Mouse (Mus musculus) forelimb bud, embryonic 11.5 days (tissue): ENCODE results near the gene Mtmr11.

Experiments used
- DNase-seq: peaks from one replicate; pipeline ENCODE4 v3.0.0-alpha.2; 2012; ENCODE audit warnings: low read depth, low spot score

Mtmr11 gene

DNA sequence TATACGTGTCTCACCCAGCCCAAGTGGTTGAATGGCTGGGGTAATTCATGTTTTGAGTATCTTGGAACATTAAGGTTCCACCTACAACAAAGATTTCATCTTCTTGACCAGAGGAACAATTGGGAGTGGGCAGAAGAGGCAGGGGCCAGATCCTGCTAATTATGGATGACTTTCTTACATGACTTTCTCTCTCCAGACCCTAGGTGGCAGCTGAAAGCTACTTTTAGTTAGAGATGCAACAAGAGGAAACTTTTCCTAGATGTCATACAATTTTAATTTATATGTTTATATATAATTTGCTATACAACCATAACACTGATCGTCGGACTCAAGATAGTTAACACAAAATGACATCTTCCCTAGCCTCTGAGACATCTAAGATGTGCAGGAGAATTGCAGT, 46.0 kb downstream of the Mtmr11 start:
- no peak for DNase-seq

DNA sequence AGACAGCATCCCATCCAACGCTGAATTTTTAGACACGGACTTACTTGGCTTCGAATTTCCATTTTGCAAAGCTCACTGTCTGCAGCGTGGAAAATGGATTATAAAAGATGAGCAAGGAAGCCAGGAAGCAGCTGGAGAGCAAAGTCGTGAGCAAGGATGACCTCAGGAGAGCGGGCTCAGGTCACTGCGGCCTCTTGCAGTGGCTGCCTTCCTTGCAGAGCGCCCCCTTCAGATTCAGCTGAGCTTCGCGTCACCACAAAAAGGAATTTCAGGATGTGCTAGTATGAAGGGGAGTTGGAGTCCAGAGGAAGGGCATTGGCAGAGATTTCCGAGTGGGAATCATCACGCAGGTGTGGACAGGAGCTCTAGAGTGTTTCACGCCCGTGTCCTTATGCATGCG, 47.4 kb downstream of the Mtmr11 start:
- DNase-seq, result no peak

DNA sequence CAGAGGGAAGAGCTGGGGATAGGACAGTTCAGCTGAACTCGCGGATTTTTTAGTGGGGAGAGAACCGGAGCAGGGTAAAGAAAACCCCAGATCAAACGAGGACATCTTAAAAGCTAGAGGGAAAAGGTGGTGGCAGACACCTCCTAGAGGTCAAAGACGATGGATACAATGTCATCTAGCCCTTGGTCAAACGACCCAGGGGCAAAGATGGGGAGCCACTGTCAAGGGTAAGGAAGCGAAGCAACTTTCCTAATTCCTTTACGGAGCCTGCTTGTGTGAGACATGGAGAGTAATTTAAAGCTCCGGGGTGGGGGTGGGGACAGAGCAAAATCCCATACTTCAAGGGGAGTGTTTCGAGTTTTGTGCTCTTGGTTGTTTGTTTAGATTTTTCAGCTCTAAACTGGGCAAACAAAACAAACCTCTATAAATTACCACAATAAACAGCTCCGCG, 57.4 kb downstream of the Mtmr11 start:
- peak; percentile 32 for DNase-seq

DNA sequence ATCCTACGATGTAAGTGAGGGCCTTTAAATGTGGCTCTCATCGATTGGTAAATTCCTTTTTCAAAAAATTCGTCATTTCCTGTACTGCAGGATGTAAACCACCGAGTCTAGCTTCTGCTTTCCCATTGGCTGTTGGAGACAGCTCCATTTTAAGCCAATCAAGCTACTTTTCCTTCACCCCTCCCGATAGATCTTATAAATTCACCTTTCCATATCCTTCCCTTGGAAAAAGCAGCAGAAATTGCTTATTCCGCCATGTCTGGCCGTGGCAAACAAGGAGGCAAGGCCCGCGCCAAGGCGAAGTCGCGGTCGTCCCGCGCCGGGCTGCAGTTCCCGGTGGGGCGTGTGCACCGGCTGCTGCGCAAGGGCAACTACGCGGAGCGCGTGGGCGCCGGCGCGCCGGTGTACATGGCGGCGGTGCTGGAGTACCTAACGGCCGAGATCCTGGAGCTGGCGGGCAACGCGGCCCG, 57.9 kb downstream of the Mtmr11 start, which contains the start of the genes Bola1 and Hist2h2ab:
Gene Bola1 (minus strand): TSS at position 49 of the 470 bp plus-strand sequence.
Gene Hist2h2ab (plus strand): TSS at position 205 of the 470 bp plus-strand sequence.
- DNase-seq, result peak; percentile 91

DNA sequence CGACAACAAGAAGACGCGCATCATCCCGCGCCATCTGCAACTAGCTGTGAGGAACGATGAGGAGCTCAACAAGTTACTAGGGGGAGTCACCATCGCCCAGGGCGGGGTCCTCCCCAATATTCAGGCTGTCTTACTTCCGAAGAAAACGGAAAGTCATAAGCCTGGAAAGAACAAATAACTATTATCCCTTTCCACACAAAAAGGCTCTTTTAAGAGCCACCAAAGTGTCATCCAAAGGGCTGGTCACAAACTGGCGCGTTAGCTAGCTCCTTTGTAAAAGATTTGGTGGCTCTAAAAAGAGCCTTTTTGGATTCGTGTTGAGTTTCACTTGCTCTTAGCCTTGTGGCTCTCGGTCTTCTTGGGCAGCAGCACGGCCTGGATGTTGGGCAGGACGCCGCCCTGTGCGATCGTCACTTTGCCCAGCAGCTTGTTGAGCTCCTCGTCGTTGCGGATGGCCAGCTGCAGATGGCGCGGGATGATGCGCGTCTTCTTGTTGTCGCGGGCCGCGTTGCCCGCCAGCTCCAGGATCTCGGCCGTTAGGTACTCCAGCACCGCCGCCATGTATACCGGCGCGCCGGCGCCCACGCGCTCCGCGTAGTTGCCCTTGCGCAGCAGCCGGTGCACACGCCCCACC, 58.4 kb downstream of the Mtmr11 start:
- DNase-seq, result peak; percentile 73

DNA sequence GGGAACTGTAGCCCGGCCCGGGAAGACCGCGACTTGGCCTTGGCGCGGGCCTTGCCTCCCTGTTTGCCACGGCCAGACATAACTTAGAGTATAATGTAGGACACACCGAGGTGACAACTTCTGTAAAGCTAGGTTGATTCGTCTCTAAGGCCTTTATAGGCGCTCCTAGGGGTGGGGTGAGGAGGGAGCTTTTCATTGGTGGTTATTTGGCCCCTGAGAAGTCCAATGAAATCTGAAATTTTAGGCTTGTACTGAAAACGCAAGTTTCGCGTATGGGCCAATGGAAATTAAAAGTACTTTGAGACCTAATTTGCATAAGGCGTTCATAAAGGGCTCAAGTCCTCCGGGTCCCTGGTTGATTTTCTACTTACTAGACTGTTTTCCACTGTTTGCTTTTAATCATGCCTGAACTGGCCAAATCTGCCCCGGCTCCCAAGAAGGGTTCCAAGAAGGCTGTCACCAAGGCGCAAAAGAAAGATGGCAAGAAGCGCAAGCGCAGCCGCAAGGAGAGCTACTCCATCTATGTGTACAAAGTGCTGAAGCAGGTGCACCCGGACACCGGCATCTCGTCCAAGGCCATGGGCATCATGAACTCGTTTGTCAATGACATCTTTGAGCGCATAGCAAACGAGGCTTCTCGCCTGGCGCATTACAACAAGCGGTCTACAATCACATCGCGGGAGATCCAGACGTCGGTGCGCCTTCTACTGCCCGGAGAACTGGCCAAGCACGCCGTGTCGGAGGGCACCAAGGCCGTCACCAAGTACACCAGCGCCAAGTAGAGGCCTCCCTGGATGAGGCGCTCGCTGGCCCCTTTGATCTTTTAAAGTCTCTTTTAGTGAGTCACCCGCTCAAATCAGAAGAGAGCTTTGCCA, 59.2 kb downstream of the Mtmr11 start, which contains the start of the genes Hist2h2ac and Hist2h2be:
Gene Hist2h2ac (minus strand): TSS at position 116 of the 875 bp plus-strand sequence.
Gene Hist2h2be (plus strand): TSS at position 355 of the 875 bp plus-strand sequence.
- peak; percentile 93 for DNase-seq
